Mouse (Mus musculus) Muller cell, postnatal 12 days (primary cell): ENCODE results near the gene Crybg1.
A peak's percentile ranks its signal among the peaks of the same experiment; 100 is the strongest.

Experiments
- DNase-seq: peaks from one replicate; pipeline ENCODE4 v3.0.0-alpha.2; 2015; ENCODE audit errors: inconsistent ontology term

The Crybg1 gene

GRCm38 (mm10) chr10:44148337-44149317 lies at the start of gene Crybg1:
Gene Crybg1 (minus strand): TSS chr10:44148853.
- peak; percentile 49 for DNase-seq

DNA sequence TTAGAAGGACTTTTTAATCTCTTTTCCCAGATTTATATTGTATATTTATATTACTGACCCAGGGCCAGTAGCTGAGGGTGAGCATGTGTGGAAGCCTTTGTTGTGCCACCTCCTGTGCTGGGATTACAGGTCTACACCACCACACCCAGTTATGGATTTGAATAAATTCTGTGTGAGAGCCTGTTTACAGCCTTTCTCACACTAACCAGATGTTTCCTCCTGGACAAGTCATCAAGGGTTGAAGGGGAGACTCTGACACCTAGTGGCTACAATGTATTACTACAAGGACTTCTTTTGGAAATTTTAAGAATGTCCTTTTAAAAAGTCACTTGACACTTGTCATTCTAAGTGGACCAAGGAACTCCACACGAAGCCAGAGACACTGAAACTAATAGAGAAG lies 28.7 kb upstream of the Crybg1 start:
- DNase-seq, result peak; percentile 41

DNA sequence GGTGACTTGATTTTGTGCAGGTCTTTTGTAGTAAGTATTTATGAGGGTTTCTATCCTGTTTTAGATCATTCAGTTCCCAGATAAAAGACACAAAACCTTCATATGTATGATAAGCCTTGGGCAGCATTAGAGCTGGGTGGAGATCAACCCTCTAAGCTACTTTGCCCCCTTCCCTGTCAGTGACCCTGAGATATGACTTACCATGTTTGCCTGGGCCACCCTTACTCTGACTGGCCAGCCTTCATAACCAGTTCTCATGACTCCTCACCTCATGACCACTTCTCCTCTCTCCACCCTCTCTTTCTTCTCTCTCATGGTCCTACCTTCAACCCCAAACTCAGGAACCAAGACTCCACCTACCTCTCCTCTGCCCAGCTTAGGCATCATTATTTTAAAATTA lies 27.9 kb upstream of the Crybg1 start:
- DNase-seq, result no peak

GRCm38 (mm10) chr10:44176120-44176519 lies 27.5 kb upstream of the Crybg1 start:
- DNase-seq, result no peak

DNA sequence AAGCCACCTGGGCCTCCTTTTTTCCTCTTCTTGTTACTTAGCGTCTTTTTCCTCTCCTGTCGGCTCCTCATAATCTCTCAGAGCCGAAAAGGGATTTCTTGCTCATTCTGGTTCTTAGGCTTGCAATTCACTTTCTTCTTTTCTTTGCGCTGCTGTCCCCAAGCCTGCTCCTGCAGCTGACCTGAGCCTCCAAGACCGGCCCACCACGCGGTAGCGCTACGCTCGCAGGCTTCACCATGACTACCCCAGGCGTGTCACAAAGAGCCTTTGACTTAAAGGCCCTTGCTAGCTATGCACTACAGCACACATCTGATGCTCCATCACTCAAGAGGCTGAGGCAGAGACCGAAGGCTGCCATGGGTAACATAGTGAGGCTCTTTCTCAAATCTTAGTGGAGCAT lies 21.5 kb upstream of the Crybg1 start:
- no peak for DNase-seq

DNA sequence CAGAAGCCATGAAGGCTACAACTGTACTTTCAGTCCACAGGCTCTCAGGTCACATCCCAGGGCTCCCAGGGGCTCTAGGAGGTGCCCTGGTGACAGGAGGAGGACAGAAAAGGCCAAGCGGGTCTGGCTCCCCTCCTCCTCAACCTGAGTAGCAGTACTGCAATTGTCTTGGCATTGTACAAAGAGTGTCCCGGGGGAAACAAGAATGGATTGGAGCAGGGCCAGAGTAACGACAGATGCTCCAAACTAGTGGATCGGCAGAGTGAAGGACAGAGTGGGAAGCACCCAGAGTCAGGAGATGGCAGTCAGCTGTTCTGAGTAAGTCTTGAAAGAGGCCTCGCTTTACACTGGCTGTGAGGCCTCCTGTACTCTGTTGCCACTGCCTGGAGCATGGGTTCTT lies 18.4 kb upstream of the Crybg1 start:
- DNase-seq, result no peak

GRCm38 (mm10) chr10:44164258-44164975 lies 15.8 kb upstream of the Crybg1 start:
- no peak for DNase-seq

GRCm38 (mm10) chr10:44163028-44163427 lies 14.4 kb upstream of the Crybg1 start:
- no peak for DNase-seq

DNA sequence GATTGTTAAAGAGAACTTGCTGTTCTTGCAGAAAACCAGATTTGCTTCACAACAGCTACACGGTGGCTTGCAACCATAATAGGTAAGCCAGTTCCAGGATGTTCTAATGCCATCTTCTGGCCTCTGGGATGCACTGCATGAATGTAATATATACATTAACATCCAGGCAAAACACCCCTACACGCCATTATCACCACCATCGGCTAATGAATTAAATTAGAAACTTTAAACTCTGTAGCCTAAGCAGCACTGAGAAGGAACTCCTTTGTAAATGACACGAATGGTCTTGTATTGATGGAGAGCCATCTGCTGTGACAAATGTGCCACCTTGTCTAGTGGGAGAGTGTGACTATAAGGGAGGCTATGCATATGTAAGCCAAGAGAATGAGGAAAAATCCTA lies 11.5 kb upstream of the Crybg1 start:
- DNase-seq, result no peak

GRCm38 (mm10) chr10:44157489-44157888 lies 8.8 kb upstream of the Crybg1 start:
- peak; percentile 78 for DNase-seq

- DNase-seq, result peak; percentile 91
These were observed 1.8 kb upstream of the Crybg1 start for GRCm38 (mm10) chr10:44150501-44150900.

DNA sequence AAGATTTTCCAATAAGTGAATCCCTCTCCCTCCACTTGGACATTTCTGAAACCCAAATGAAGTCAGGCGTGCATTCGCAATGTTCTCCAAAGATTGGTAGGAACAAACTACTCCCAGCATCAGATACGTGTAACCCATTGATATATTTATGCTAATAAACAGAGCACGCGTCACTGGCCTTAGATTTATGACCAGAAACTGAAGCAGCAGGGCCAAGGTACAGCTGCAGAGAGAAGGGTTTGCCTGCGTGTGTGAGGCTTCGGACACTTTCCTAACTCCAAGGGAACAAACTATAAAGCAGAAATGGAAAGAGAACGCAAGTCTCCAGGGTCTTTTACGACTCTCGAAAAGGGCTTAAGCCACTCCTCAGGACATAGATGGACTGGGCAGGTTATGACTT lies 5.3 kb downstream of the Crybg1 start:
- DNase-seq, result no peak

GRCm38 (mm10) chr10:44138137-44138855 lies 10.4 kb downstream of the Crybg1 start:
- DNase-seq, result no peak

GRCm38 (mm10) chr10:44126047-44126446 lies 22.6 kb downstream of the Crybg1 start:
- peak; percentile 18 for DNase-seq

DNA sequence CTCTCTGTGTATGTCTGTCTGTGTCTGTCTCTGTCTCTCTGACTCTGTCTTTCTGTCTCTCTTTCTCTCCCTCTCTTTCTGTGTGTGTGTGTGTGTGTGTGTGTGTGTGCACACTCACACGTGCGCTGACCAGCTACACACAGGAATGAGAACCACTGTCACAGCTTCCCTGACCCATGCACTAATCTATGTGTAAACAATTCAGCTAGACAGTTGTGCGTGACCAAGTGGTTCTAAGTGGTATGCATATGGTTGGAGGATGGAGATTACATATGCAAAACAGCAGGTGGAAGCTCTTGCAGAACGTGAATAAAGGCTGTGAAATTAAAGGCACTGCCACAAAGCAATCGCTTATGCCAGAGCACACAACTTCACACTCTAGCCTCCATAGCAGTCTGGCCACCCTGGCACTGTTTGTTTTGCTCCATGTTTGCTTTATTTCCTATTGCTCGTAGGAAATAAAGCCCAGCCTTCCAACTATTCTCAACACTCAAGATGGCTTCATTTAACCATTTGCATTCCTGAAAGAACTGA lies 24.2 kb downstream of the Crybg1 start:
- no peak for DNase-seq

DNA sequence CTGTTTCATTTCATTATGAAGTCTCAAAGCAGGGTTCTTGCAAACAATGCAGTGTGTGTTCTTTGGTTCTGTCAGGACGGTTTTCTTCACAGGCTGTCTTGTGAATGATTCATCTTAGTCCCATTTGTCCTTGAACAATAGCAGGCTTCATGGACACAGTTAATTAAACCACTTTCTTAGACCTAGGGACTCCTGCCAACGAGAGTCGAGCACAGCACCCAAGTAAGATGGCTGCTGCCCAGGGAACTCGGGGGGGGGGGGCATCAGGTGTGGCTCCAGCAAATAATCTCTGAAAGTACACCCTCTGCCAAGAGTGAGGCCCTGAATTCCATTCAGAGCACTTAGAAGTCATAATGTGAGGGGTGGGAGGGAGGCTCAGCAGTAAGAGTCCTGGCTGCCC lies 30.0 kb downstream of the Crybg1 start:
- DNase-seq, result peak; percentile 82

- DNase-seq, result no peak
These were observed 31.9 kb downstream of the Crybg1 start for GRCm38 (mm10) chr10:44116796-44117195.

DNA sequence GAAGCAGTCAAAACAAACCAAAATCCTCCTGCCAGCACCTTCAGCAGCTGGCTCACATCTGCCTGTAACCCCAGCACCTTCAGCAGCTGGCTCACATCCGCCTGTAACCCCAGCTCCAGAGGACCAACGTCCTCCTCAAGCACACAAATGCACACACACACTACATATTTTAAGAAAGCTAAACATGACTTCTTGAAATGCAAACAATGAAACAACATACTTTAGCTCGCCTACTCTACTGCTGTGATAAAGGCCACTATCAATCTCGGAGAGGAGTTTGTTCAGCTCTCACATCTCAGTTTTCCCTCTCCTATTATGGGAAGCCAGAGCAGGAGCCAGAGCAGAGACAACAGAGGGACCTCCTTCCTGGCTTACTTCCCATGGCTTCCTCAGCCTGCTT lies 34.0 kb downstream of the Crybg1 start:
- DNase-seq, result no peak

DNA sequence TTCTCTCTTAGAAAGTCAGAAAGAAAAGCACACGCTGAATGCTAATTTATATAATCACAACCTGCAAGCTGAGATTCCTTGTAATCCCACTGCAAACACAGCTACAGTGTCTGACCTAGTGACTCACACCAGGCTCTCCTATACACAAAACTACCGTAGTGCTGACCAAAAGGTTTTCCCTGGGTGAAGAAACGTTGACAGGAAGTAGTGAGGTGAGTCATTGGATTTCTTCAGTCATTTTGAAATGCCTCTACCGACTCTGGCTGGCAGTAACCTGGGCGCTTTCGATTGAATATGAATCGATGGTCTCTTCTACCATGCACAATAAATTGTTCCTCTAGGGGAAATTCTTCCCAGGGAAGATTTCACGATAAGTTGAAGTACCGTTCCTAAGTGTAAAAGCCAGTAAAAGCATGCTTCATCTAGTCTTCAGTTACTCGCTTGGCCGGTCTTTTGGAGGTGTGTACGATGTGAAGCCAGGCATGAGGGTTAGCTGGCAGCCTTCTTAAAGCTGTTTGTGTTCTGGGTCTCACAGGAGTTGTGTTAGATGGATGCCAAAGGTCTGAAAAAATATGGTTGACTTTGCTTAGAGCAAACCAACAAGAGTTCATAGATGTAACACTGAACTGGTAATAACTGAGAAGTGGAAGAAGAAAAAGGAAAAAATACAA lies 36.5 kb downstream of the Crybg1 start:
- DNase-seq, result peak; percentile 57

GRCm38 (mm10) chr10:44111168-44111567 lies 37.5 kb downstream of the Crybg1 start:
- DNase-seq, result no peak

GRCm38 (mm10) chr10:44110460-44110859 lies 38.2 kb downstream of the Crybg1 start:
- no peak for DNase-seq
